Mouse (Mus musculus): ENCODE measurements around the gene Rasa3. TPM values are rescaled to one million over a fixed set of nuclear protein-coding genes. Genes with fewer than 3 reads are reported as not detected.

The Rasa3 gene
- total and polyA plus RNA-seq, 3 experiments = 22.4 to 28.0 TPM; not detected in 1

- Histone ChIP-seq H3K9ac (ENCODE audit: control insufficient read depth, low read depth, low read length, poor library complexity, severe bottlenecking) (no peak overlapping the region), H3K36me3 (ENCODE audit: control insufficient read depth in 1 of 2, insufficient read depth in 2 of 2, low read length in 2 of 2) (peaks cover 0 to 6% of the 10 kb centered on the region in 2 experiments; a peak in 2 of 4 replicates), H3K27ac (ENCODE audit: control insufficient read depth, low read depth, low read length) (no peak overlapping the region), H3K4me1 (ENCODE audit: control insufficient read depth in 1 of 2, insufficient read depth in 2 of 2, low read length in 2 of 2) (peaks cover 0 to 7% of the 10 kb centered on the region in 2 experiments; a peak in 3 of 4 replicates), H3K27me3 (ENCODE audit: control insufficient read depth in 1 of 2, insufficient read depth in 2 of 2, low read length in 2 of 2) (no peaks in the 10 kb centered on the region), H3K4me3 (ENCODE audit: control insufficient read depth in 1 of 2, insufficient read depth in 1 of 2, low read depth in 2 of 2, low read length in 2 of 2) (no peak overlapping the region), H3K9me3 (replicated peaks; ENCODE audit: insufficient read depth, low read length) (no peaks in the 10 kb centered on the region), H3K79me2 (ENCODE audit: control insufficient read depth, insufficient read depth, low read length, poor library complexity) (peaks cover 5% of the 10 kb centered on the region; the same call in 1 of the 2 replicates)
- no peak for DNase-seq (ENCODE audit: low read depth, low spot score)
- TF ChIP-seq UBTF (IDR thresholded peaks at IDR 0.05; ENCODE audit: borderline replicate concordance, insufficient read depth, low read depth, low read length) = no peak
- TF ChIP-seq EP300 (IDR thresholded peaks at IDR 0.05; ENCODE audit: low read depth in 1 of 2, low read length in 2 of 2) = no peak
- no peak for TF ChIP-seq RAD21 (IDR thresholded peaks at IDR 0.05; ENCODE audit: low read depth, low read length)
- TF ChIP-seq USF2 (IDR thresholded peaks at IDR 0.05; ENCODE audit: borderline replicate concordance in 1 of 2, insufficient read depth in 1 of 2, low read depth in 1 of 2, low read length in 2 of 2) = no peak
- TF ChIP-seq CHD2 (IDR thresholded peaks at IDR 0.05; ENCODE audit: low read length) = no peak
These were observed 11.9 kb downstream of the Rasa3 start for GRCm38 (mm10) chr8:13665538-13665937.

- no peak for DNase-seq (ENCODE audit: low read depth, low spot score)
- Histone ChIP-seq H3K9me3 (replicated peaks; ENCODE audit: insufficient read depth, low read length) (no peaks in the 10 kb centered on the region), H3K36me3 (ENCODE audit: control insufficient read depth in 1 of 2, insufficient read depth in 2 of 2, low read length in 2 of 2) (0 out of 4 replicates have a peak, but pooled peaks cover 0 to 2% of the 10 kb centered on the region in 2 experiments), H3K27ac (ENCODE audit: control insufficient read depth, low read depth, low read length) (no peak overlapping the region), H3K9ac (ENCODE audit: control insufficient read depth, low read depth, low read length, poor library complexity, severe bottlenecking) (no peak overlapping the region), H3K79me2 (ENCODE audit: control insufficient read depth, insufficient read depth, low read length, poor library complexity) (no peaks in the 10 kb centered on the region), H3K4me1 (ENCODE audit: control insufficient read depth in 1 of 2, insufficient read depth in 2 of 2, low read length in 2 of 2) (0 out of 4 replicates have a peak, but pooled peaks cover 0 to 3% of the 10 kb centered on the region in 2 experiments), H3K4me3 (ENCODE audit: control insufficient read depth in 1 of 2, insufficient read depth in 1 of 2, low read depth in 2 of 2, low read length in 2 of 2) (no peak overlapping the region), H3K27me3 (ENCODE audit: control insufficient read depth in 1 of 2, insufficient read depth in 2 of 2, low read length in 2 of 2) (no peaks in the 10 kb centered on the region)
- no peak for TF ChIP-seq MYB (IDR thresholded peaks at IDR 0.05; ENCODE audit: low read depth, low read length)
- TF ChIP-seq ELF1 (IDR thresholded peaks at IDR 0.05; ENCODE audit: low read depth, low read length) = no peak
- TF ChIP-seq USF1 (IDR thresholded peaks at IDR 0.05; ENCODE audit: low read depth, low read length) = no peak
- TF ChIP-seq CHD1 (IDR thresholded peaks at IDR 0.05; ENCODE audit: low read depth, low read length) = no peak
- TF ChIP-seq HCFC1 (IDR thresholded peaks at IDR 0.05; ENCODE audit: low read depth, low read length) = no peak
- TF ChIP-seq SIN3A (IDR thresholded peaks at IDR 0.05; ENCODE audit: low read length) = no peak
- no peak for TF ChIP-seq USF2 (IDR thresholded peaks at IDR 0.05; ENCODE audit: borderline replicate concordance in 1 of 2, insufficient read depth in 1 of 2, low read depth in 1 of 2, low read length in 2 of 2)
- no peak for TF ChIP-seq BHLHE40 (IDR thresholded peaks at IDR 0.05; ENCODE audit: borderline replicate concordance, low read depth, low read length)
- TF ChIP-seq POLR2AphosphoS2 (IDR thresholded peaks at IDR 0.05; ENCODE audit: low read length) = no peak
- TF ChIP-seq MAZ (IDR thresholded peaks at IDR 0.05; ENCODE audit: low read depth, low read length) = no peak
- TF ChIP-seq RAD21 (IDR thresholded peaks at IDR 0.05; ENCODE audit: low read depth, low read length) = no peak
- TF ChIP-seq E2F4 (IDR thresholded peaks at IDR 0.05; ENCODE audit: borderline replicate concordance, low read depth, low read length) = no peak
- TF ChIP-seq MEF2A (IDR thresholded peaks at IDR 0.05; ENCODE audit: extremely low read depth, insufficient replicate concordance, low read depth, low read length, poor library complexity, severe bottlenecking) = no peak
- TF ChIP-seq KAT2A (conservative IDR thresholded peaks at IDR 0.05; ENCODE audit: low read depth, low read length) = no peak
These were observed 12.6 kb downstream of the Rasa3 start for GRCm38 (mm10) chr8:13664711-13665210.

All from MEL (cell line).